Mouse (Mus musculus) small intestine, adult 2 months (tissue): Measurements from ENCODE around the gene Gm7879.

Source experiments
- CTCF ChIP-seq: fragments of 200-500 bp; IDR thresholded peaks from 2 replicates; pipeline ENCODE4 v1.5.1; 2012; ENCODE audit warnings: low read depth, mild to moderate bottlenecking, control low read depth, inconsistent platforms, low read length, moderate library complexity, mixed read lengths; ENCODE audit not compliant: insufficient replicate concordance, insufficient read length; ENCODE audit errors: extremely low read depth
- POLR2A ChIP-seq: fragments of 200-500 bp; IDR thresholded peaks from 2 replicates; pipeline ENCODE4 v1.6.1; 2012; ENCODE audit warnings: low read depth, mild to moderate bottlenecking, control low read depth, inconsistent platforms, low read length, moderate library complexity

- no peak for TF ChIP-seq CTCF
- TF ChIP-seq POLR2A, result no peak
Observed at GRCm38 (mm10) chr5:43895931-43896330, 17.0 kb upstream of the Gm7879 start.
